Comparison of ENCODE assay signal across 14 mouse cellular contexts in the genomic region with DNA sequence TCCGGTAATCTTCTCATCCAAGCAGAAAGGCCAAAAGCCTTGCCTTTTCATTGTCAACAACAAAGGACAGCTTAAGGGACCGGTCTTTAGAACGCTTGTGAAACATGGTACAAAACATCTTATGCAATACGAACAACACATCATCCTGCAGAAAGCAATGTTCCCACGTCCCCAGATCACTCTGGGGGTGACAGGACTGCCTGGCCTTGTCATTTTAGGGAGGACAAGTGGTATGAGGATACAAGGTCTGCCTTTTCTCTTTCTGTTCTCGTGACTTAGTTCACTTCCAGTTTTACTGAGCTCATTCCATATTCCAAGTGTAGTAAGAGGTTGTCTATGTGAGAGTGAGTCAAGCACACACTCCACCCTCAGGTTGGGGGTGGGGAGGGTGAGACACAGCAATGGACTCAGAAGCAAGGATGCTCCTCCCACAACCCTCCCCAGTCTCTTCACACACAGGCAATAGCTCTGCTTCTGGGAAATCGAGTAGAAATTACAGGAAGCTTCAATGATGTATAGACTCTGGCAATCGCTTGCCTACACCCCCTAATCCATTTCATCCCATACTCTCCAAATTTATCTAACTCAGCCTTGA. TPM values are rescaled to one million over a fixed set of nuclear protein-coding genes. Genes with fewer than 3 reads are reported as not detected.
A peak's percentile ranks its signal among the peaks of the same experiment; 100 is the strongest.
DNase-seq lines count a peak whose midpoint lies in the region.
"Had no signal": no experiment of that assay in that cellular context is flagged by ENCODE, and none has a peak within 500 bp of the region (broad histone marks: within the 10 kb centered on the region; RNA-seq: fewer than 3 reads in every experiment).

No protein-coding gene starts in this region.

- peak; percentile 37 for DNase-seq in adrenal gland, adult 8-10 months
- no peak for DNase-seq in adrenal gland, postnatal 4 days (ENCODE audit: low spot score in 2 of 2)
- DNase-seq in 3T3-L1 (ENCODE audit: low read depth, low spot score) = peak; percentile 4
- DNase-seq in adrenal gland, postnatal 14 days = peak; percentile 62
- DNase-seq in induced T-regulatory cell, adult 2 months (ENCODE audit: low read depth) = peak; percentile 19
- no peak for DNase-seq in embryo, embryonic 10.5 days (ENCODE audit: low spot score)
- DNase-seq in retina, postnatal 1 day = no peak
- DNase-seq: cerebellum, adult 9-10 months; heart, postnatal 10 days; kidney, postnatal 4 days; layer of hippocampus, adult 9-11 months; lung, adult 18-20 months; lung, postnatal 14 days; right cerebral cortex, postnatal 4 days had no signal

RNA-seq across cellular contexts. Expression of a gene that starts 59.7 kb away (rescaled TPM):
- 10 to 100 TPM; 21.6 to 46.9 (median 39.5) TPM for total RNA-seq in adrenal gland, adult 8-10 months (2022)
- 10 to 100 TPM; 66.8 to 67.5 TPM for total RNA-seq in adrenal gland, postnatal 4 days (2021)
- 104 and 125 TPM in 2 replicates for total RNA-seq in adrenal gland, postnatal 14 days (2021)

Comparison
In these comparisons a context has a peak if more than half of its experiments do, and no peak if none do; other contexts are left out.
1. DNase-seq: peak in adrenal gland, adult 8-10 months (single experiment), 3T3-L1 (single experiment), adrenal gland, postnatal 14 days (single experiment) and induced T-regulatory cell, adult 2 months (single experiment); none in adrenal gland, postnatal 4 days (0 of 2), embryo, embryonic 10.5 days (single experiment) and retina, postnatal 1 day (single experiment).